Mouse (Mus musculus) stomach, postnatal 0 days (tissue): ENCODE measurements around the gene Gabrb1.

Experiments
- CTCF ChIP-seq: IDR thresholded peaks from 2 replicates; pipeline ENCODE4 v1.5.1; 2016; ENCODE audit warnings: antibody characterized with exemption, low read depth, mild to moderate bottlenecking, moderate library complexity
- EP300 ChIP-seq: optimal IDR thresholded peaks from 2 replicates; pipeline ENCODE3; 2016; ENCODE audit warnings: antibody characterized with exemption

DNA sequence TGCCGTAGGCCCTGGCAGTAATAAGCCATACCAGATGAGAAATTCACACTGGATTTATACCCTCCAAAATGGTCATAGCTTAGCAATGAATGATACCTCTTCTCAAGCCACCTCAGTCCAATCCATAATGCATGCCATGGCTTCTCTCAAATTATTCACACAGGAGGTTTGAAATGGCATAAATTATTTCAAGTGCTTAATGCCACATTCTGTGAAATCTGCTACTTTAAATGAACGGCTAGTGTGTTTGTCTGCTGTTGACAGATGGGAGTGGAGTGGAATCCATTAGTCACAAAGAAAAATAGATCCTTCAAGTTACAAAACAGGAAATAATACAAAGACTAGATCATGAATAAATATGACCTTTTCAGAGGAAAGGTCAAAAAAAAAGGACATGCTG is 272.1 kb downstream of the Gabrb1 start:
- TF ChIP-seq CTCF (no peak), EP300 (no peak)
